Mouse (Mus musculus) left cerebral cortex, postnatal 36 days (tissue): ENCODE measurements around the gene Fam171a2. TPM values are rescaled to one million over a fixed set of nuclear protein-coding genes. Genes with fewer than 3 reads are reported as not detected.

Experiments
- DNase-seq, 2 experiments: peaks; one replicate each; pipeline ENCODE4 v3.0.0; 2021 to 2022; ENCODE audit warnings: low spot score in 2 of 2, mixed read lengths in 1 of 2
- intact Hi-C: fragments of 180-260 bp; cut with DNase I; formaldehyde crosslinking; loops from one replicate; pipeline ENCODE4 v1.15.1; 2025
- total RNA-seq, 2 experiments: library from RNA; stranded (reverse); gene quantifications; 2 replicates each; pipeline ENCODE4 v1.2.3; 2021

The Fam171a2 gene
- total RNA-seq, 2 experiments from 2014 or later = 116 to 117 TPM

DNA sequence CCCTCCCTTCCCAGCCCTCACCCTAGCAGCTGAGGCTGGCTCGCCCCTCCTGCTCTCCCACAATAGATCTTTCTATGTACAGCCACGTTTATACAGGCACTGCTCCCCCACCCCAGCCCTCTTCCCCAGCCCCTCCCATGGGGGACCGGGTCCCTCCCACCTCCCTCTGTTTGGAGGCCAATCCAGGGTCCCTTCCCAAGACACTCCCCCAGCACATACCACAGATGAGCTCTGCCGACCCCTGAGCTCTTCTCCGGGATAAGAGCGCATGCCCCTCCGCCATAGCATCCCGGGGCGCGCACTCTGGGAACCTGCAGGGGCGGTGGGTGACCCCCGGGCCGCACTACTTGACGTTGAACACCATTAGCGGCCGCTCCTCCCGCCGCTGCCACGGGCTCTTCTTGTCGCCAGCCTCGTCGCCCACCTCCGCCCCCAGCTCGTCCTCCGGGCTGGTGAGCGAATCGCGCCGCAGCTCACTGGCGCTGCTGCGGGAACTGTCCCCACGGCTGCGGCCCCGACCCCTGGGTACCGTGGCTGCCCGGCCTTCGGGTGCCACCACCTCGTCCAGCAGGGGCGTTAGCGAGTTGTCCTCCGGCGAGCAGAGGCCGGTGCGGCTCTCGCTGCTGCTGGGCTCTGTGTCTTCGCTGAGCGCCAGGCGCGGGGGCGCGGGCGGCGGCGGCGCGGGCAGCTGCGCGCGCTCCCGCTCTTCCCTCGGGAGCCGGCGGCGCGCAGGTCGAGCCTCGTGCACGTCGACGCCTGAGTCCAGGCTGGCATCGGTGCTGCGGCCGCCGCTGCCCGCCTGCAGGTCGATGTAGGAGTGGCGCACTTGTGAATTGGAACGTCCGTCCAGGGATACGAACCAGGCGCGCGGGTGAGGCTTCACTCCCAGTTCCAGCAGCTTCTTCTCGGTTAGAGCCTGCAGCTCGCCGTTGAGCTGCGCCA, 10.1 kb downstream of the Fam171a2 start:
- intact Hi-C loops = loop anchor here (5.0 kb wide), 1 partner anchor 40 kb away; no protein-coding TSS in a partner anchor

DNA sequence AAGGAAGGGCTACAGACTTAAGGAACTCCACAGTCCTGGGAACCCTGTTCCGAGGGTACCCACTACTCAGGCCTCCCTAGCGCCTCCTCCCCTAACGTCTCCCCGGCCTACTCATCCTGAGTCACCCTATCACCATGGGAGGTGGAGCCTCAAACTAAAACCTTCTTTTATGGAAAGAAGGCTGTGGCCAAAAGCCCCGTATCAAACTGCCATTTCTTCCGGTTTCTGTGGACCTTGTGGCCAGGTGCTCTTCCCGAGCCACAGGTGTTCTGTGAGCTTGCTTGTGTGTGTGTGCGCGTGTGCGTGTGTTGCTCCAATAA, 11.1 kb downstream of the Fam171a2 start:
- DNase-seq = no peak
- intact Hi-C loops = loop anchor here (5.0 kb wide), 1 partner anchor 39 kb away; no protein-coding TSS in a partner anchor

More for the DNA sequence above, 10.1 kb downstream of the Fam171a2 start:
- DNase-seq = peak; percentile 74 to 88

DNA sequence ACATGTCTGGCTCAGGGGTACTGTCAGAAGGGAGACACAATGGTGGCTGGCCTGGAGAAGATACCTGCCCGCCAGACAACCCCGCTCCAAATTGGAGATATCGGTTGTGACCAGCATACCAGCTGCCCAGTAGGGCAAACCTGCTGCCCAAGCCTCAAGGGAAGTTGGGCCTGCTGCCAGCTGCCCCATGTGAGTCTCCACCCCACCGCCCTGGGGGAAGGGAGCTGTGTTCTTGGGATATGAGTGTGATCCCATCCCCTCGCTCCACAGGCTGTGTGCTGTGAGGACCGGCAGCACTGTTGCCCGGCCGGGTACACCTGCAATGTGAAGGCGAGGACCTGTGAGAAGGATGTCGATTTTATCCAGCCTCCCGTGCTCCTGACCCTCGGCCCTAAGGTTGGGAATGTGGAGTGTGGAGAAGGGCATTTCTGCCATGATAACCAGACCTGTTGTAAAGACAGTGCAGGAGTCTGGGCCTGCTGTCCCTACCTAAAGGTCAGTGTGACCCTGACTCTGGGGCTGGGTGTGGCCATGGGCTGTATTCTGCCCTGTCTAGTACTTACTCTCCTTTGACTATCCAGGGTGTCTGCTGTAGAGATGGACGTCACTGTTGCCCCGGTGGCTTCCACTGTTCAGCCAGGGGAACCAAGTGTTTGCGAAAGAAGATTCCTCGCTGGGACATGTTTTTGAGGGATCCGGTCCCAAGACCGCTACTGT, 11.6 kb downstream of the Fam171a2 start:
- no peak for DNase-seq
- intact Hi-C loops = loop anchor here (5.0 kb wide), 1 partner anchor 39 kb away; no protein-coding TSS in a partner anchor

DNA sequence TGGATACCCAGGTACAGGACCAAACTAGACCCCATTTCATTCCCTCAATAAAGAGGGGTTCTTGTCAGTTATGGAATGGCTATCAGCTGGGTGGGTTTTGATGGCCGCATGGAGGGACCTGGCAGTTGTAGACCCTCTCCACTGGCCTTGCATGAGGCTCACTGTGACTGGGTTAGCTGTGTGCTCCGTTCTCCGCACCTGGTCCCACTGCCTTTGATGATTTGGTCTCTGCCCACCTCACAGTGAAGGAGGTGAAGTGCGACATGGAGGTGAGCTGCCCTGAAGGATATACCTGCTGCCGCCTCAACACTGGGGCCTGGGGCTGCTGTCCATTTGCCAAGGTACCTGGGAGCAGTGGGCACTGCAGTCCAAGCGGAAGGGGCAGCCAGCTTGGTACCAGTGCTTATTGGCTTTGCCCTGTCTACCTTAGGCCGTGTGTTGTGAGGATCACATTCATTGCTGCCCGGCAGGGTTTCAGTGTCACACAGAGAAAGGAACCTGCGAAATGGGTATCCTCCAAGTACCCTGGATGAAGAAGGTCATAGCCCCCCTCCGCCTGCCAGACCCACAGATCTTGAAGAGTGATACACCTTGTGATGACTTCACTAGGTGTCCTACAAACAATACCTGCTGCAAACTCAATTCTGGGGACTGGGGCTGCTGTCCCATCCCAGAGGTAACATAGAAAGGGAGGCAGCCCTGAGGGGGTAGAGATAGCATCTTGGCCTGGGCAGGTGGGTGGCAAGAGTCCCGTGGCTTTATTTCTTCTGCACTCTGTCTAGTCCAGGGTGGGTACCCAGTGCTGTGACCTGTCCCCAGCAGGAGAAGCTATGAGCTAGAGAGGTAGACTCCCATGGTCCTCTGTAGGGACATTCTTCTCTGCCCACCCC, 12.4 kb downstream of the Fam171a2 start:
- intact Hi-C loops = loop anchor here (5.0 kb wide), 2 partner anchors 38 to 233 kb away; no protein-coding TSS in a partner anchor
- no peak for DNase-seq

DNA sequence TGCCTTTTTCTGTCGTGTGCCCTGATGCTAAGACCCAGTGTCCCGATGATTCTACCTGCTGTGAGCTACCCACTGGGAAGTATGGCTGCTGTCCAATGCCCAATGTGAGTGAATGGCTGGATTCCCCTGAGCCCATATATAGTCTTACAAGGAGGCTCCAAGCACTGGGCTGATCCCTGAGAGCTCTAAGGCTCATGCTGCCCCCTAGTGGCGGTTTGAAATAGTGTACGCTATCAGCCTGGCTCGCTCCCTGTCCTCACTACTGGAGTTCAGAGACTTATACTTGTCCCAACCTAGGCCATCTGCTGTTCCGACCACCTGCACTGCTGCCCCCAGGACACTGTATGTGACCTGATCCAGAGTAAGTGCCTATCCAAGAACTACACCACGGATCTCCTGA, 13.1 kb downstream of the Fam171a2 start:
- intact Hi-C loops = loop anchor here (5.0 kb wide), 1 partner anchor 232 kb away; no protein-coding TSS in a partner anchor
- DNase-seq = peak; percentile 83 to 88

DNA sequence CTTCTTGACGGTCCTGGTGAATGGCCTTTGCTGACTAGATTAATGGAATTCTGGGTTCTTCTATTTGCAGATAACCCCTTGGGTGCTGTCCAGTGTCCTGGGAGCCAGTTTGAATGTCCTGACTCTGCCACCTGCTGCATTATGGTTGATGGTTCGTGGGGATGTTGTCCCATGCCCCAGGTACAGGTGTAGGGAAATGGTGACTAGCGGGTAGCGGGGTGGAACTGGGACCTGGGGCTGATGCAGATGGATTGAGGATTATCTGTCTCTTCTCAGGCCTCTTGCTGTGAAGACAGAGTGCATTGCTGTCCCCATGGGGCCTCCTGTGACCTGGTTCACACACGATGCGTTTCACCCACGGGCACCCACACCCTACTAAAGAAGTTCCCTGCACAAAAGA, 13.6 kb downstream of the Fam171a2 start:
- peak in 1 of 2 experiments; percentile 3 for DNase-seq
- intact Hi-C loops = loop anchor here (5.0 kb wide), 1 partner anchor 232 kb away; no protein-coding TSS in a partner anchor

DNA sequence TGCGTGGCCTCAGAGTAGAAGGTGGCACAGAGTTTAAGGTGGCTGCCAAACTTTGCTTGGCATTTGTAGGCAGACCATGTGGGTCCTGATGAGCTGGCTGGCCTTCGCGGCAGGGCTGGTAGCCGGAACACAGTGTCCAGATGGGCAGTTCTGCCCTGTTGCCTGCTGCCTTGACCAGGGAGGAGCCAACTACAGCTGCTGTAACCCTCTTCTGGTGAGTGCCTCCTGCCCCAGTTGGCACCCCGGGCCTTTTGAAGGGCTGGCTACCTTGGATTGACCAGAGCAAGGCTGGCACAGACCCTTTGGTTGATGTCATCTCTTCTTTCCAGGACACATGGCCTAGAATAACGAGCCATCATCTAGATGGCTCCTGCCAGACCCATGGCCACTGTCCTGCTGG, 14.6 kb downstream of the Fam171a2 start:
- intact Hi-C loops = loop anchor here (5.0 kb wide), 1 partner anchor 231 kb away; no protein-coding TSS in a partner anchor
- peak in 1 of 2 experiments; percentile 25 for DNase-seq

DNA sequence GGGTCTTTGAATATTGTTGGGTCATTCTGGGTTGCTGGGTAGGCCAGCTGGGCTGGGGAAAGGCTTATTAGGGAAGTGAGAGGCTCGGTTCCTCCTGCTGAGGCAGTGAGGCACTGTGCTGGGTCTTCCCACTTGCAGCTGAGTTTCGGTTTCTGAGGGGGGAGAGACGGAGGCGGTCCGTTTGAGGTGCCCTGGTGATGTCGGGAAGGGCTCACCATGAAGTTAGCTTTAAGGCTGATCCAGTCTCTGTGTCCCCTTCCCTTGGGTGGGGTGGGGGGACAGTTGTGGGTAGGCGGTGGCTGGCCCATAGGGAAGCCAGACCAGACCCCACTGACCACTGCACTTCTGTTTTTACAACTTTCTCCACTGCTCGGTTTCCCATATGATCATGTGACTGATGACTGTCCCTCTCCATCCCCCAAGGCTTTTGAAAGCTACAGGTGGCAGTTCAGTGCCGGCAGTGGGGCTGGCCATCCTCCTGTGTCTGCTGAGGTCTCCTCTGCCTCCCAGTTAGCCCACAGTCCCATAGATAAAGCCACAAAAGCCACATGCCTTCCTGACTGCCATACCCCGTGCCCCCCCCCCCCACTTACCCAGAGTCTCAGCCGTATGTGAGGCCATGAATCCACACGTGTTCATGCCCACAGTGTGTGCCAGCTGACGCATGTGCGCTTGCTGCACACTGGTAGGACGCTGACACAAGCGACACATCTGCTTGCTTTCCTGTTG, 15.2 kb downstream of the Fam171a2 start:
- DNase-seq = no peak
- intact Hi-C loops = loop anchor here (5.0 kb wide), 1 partner anchor 230 kb away; no protein-coding TSS in a partner anchor

DNA sequence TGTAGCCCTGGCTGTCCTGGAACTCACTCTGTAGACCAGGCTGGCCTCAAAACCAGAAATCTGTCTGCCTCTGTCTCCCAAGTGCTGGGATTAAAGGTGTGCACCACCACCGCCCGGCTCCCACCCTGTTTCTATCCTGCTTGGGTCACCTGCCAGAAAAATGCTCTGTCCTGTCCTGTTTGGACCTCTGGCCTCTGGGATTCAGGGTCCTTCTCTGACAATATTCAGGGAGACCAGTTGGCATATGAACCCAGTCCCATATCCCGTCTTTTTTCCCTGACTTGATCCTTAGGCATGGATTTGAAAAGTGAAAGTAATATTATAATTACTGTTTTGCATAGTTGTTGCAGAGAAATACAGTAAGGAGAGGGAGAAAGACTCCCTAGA, 15.8 kb downstream of the Fam171a2 start:
- intact Hi-C loops = loop anchor here (2.0 to 5.0 kb wide), 2 partner anchors 123 to 229 kb away; no protein-coding TSS in a partner anchor
- no peak for DNase-seq

DNA sequence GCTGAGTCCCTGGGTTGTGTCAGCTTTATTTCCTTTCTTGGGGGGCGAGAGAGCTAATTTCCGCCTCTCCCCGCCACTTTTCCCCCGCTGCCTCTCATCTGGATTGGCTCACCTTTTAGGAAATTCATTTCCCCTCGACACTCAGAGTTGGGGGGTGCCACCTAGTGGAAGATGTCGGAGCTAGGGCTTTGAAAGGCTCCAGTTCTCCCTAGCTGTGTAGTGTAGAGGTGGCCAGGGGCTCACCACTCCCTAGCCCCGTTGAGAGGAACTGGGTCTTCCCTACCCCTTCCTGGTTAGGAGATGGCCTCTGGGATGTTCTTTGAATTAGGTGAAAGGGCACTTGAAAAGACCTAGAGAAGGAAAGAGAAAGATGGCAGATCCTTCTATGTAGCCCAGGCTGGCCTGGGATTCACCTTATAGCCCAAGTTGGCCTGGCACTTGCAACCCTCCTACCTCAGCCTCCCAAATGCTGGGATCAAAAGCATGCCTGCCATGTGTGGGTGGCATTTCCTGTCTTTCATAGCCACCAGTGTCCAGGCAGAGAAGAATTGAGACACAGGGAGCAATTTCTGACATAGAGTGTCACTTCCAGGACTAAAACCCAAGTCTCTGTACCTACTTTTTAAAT, 16.4 kb downstream of the Fam171a2 start:
- intact Hi-C loops = loop anchor here (2.0 to 5.0 kb wide), 2 partner anchors 122 to 229 kb away; no protein-coding TSS in a partner anchor
- DNase-seq = peak in 1 of 2 experiments; percentile 77

DNA sequence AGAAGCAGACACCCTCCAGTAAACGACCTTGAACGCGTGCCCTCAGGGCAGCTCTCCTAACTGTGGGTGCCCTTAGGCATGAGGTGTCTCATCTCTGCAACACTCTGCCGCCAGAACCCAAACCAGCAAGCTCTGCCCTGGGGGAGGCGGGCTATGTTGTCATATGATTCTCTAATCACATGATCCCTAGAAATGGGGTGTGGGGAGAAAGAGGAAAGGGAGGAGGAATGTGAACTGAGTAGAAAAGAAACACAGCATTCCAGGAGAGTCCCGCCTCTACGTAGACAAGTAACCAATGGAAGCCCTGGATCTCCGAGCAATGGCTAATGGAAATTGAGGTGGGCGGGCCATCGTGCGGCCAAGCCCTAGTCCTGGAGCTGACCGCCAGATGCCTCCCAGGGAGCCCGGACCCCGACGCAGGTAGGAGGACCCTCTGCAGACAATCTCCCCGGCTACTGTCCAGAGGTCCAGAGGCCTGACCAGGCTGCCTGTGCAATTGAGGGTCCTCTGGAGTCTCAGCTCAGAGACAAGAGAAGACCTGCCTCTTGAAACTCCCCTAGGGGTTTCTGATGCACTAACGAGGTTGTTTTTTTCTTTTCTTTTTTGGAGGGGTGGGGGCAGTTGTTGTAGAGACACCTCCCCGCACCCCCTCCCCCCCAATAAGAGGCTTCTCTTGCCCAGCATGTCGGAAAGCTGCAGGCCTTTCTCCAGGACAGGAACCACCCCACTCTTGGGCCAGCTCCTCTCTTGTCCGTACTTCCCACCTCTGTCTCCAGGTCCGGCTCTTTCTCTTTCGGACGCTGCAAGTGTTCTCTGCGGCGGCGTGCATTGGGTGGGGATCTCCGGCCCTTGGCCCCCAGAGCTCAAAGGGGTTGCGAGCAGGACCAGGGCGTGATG, 17.1 kb downstream of the Fam171a2 start, which contains the start of gene Grn:
TSS of gene Grn (plus strand) at position 195 of the 897 bp plus-strand sequence.
- DNase-seq = peak; percentile 85 to 88
- intact Hi-C loops = loop anchor here (2.0 to 5.0 kb wide), 2 partner anchors 122 to 228 kb away; no protein-coding TSS in a partner anchor

DNA sequence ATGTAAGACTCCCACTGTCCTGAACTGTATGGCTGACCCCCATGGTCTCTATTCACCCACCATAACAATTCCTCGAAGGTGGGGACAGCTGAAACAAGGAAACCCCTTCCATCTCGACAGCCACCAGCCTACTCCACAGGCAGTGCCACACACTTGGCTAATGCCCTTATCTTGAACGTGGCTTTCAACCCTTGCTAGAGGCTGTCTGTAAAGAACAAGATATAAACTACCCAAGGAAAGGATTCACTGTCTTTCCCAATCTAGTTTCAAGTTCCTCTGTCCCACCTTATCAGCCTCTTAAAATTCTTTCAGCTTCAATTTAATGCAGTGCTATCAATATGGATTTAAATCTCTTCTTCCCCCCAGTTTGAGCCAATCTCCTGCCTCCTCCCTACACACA, 17.9 kb downstream of the Fam171a2 start:
- intact Hi-C loops = no loop called here

DNA sequence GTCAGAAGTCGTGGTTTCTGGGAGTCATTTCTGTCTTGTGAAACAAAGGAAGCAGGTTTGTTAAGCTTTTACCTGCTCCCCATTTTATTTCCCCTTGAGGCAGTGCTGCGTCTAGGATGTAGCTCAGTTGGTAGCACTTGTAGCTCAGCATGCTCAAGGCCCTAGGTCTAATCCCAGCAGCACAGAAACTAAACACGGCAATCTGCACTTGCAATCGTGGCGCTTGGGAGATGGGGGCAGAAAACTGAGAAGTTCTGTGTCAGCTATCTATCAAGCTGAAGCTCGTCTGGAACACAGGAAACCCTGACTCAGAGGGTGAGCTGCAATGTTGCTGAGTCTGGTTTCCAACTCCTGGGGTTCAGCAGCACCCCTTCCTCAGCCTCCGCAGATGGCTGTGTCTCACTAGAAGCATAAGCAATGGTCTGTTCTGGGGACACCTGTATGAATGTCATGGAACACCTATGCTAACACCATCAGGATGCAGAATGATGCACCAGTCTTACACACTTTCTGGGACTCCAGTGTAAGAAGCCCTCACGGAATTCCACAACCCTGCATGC, 18.4 kb downstream of the Fam171a2 start:
- intact Hi-C loops = no loop called here
- DNase-seq = no peak

More for the DNA sequence above, 17.9 kb downstream of the Fam171a2 start:
- no peak for DNase-seq

DNA sequence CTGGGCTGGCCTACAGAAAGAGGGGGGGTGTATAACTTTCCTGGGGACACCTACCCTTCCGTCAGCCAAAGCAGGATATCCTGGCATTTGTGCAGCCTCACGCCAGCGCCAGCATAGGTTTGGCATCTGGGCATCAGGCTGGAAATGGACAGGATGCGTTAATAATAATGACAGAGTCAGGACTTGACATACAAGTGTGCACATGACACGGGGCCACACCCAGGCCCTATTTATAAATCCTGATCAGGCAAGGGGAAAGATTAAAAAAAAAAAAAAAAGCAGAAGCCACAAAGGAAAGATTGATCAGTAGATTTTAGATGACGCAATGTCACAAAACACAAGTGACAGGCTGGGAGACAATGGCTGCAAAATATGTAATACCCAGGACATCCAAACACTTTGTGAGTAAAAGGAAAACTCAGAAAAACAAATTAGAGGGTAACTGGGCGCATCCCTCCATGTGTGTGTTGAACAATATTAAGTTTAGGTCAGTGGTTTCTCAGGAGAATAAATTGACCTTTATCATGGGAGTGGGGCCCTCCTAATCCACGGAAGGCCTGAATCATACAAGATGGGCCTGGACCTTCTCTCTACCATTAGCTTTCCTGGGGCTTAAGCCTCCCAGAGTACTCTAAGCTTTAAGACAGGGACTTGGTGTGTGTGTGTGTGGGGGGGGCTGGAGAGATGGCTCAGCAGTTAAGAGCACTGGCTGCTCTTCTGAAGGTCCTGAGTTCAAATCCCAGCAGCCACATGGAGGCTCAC, 21.7 kb downstream of the Fam171a2 start:
- no peak for DNase-seq
- intact Hi-C loops = no loop called here

DNA sequence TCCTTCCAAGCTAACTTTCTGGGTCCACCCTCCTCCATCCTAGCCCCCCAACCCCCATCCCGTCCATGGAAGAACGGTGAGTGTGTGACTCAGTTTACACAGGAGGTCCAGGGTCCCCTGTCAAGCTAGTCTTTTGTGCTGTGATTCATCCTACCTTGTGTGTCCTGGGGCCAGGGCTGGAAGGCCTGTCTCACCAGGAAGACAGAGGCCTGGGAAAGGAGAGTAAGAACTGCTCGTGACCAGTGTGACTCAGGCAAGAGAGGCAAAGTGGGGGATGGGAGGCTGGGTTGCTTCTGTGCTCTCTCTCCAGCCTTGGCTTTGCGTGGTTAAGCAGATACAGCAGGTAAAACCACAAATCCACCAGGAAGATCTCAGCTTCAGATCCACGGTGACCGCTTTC, 22.8 kb downstream of the Fam171a2 start:
- intact Hi-C loops = no loop called here
- DNase-seq = no peak

DNA sequence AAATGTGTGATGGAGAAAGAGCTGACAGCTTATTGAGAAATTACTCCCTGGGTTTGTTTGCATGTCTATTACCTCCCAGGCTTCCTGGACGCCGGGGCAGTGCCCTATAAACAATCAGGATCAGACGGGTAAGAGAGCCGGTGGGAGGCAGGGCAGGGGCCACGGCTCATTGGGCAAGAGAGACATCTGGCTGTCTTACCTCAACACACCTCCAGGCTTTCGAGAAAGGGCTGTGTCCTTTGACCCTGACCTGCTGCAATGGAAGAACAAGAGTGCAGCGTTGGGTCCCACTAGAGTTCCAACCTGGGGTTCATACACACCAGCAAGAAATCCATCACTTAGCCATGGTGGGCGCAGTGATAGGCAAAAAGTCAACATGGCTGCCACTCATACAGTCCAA, 25.9 kb downstream of the Fam171a2 start:
- intact Hi-C loops = no loop called here
- no peak for DNase-seq
